Mouse (Mus musculus) retina, postnatal 7 days (tissue): Measurements from ENCODE around the gene Speg.
A peak's percentile ranks its signal among the peaks of the same experiment; 100 is the strongest.

Experiments
- DNase-seq: peaks from one replicate; pipeline ENCODE4 v3.0.0-alpha.2; 2012; ENCODE audit warnings: low read depth, low spot score

Speg gene

GRCm38 (mm10) chr1:75442171-75442570 is 67.1 kb downstream of the Speg start:
- DNase-seq = no peak

DNA sequence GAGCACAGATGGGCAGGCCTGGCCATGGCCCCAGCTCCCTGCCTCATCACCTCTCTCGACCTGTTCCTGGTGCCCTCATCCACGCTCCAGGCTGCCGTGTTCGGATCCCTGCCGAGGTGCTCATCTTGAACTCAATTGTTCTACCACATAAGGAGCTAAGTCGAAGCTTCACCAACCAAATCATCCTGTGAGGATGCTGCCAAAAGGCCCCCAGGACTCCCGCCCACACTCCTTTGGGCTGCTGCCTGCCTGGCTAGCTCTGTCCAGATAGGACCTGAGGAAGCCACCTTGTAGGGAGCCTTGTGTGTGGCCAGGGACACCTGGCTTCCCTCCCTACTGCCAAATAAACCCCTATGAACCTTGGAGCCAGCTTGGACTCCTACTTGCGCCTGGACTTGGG is 67.7 kb downstream of the Speg start:
- DNase-seq = no peak

- DNase-seq = no peak
These were observed 68.3 kb downstream of the Speg start for GRCm38 (mm10) chr1:75443247-75444024.

GRCm38 (mm10) chr1:75444208-75444607 is 69.1 kb downstream of the Speg start:
- DNase-seq = no peak

- no peak for DNase-seq
These were observed 70.1 kb downstream of the Speg start for GRCm38 (mm10) chr1:75445141-75445701.

DNA sequence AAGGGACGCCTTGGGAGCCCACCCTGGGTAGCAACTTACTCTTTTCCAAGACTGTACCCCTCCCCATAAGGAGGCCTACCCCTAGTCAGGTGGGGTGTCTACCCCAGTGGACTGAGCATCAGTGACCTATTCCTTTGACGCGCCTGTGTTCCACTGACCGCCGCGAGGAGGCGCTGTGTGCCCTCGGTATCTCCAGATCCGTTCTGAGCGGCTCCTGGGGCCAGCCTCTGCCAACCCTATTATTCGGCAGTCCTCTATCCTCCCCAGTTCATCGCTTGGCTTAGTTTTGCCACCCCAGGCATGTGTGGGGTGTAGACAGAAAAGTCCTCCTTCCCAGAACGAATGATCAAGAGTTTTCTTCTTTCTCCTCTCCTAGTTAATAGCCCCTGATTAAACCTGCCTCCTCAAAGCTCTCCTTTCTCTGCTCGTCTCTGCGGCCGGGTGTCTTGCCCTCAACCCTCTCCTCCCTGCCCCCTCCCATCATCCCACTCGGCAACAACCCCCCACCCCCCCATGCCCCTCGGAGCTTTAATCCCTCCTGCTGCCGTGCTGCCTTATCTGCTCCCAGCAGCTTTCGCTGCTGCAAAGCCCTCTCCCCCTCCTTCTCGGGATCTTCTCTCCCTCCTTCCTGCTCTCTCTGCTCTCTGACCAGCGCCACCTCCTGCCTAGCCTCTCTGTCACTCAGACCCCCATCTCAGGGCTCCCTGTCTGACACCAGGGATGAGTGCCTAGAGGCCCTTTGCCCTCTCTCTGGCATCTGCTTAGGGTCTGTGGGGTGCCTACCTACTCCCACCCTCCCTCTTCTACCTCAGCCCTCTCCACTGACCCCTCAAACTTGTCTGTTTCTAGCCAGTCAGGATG is 70.9 kb downstream of the Speg start:
- peak; percentile 73 for DNase-seq

DNA sequence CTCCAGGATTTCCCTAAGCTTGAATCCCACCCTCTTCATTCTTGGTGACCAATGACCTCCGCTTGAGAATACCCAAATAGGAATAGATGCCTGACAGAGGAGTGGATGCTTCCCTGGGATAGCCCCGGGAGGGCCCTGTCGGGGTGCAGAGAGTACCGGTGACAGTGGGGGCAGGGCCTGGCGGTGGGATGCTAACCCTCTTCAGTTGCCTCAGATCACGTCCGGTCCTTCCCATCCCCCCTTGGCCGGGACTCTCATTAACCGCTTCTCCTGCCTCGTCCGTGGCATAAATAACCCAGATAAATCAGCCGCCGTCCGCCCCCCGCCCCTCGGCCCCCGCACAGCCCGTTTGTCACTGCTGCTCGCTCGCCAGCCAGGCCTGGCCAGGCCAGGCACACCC is 71.6 kb downstream of the Speg start:
- no peak for DNase-seq

DNA sequence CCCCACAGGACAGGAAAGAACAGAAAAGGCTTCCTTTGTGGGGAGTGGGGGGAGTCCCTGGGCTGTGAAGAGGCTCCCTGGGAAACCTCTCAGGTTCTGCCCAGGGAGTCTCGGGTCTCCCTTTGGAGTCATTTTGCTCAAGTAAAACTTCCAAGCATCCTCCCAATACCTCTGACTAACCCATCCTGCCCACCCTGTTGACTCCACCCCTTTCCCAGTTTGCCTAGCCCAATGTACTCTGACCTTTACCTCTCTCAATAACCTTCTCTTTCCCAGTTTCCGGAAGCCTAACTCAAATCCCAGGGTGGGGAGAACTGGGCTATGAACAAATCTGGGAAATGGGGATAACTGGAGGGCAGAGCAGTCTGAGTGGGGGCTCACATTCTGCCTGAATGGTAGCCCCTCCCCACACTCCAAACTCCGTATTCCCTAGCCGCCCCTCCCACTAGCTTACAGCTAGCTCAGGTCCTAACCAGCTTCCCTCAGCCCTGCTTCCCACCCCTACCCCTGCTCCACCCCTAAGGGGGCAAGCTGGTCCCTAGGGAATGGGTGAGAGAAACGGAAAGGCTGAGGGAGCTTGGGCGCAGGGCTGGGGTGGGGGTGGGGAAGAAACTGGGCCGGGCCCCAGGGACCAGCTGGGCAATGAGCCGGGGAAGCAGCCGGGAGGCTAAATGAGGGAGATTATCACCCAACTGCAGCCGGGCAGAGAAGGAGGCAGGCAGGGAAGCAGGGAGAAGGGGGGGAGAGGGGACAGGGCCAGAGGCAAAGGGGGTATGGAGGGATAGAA is 72.4 kb downstream of the Speg start:
- DNase-seq = no peak

- DNase-seq = no peak
These were observed 72.9 kb downstream of the Speg start for GRCm38 (mm10) chr1:75448052-75448431.

DNA sequence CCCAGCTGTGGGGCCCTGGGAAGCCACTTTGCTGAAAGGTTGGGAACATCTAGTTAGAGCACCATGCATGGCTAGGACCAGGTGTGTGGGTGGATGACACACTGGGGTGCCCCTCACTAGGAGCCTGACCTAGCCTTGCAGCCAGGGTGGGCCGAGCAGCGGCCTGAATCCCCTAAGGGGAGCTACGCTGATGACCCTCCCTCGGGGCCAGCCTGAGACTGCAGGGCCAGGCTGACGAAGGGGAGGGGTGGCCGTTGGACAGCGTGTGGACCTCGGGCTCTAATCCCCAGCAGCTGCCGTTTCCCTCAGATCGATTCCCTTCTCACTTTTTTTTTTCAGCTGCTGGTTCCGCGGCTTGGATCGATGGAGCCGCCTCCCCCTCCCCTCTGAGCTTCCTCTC is 73.8 kb downstream of the Speg start:
- DNase-seq = no peak

GRCm38 (mm10) chr1:75449377-75450135 is 74.5 kb downstream of the Speg start:
- no peak for DNase-seq

- DNase-seq = no peak
These were observed 75.4 kb downstream of the Speg start, which contains the start of gene Asic4 for GRCm38 (mm10) chr1:75450314-75451005. Asic4 (plus strand) TSS chr1:75450436.

DNA sequence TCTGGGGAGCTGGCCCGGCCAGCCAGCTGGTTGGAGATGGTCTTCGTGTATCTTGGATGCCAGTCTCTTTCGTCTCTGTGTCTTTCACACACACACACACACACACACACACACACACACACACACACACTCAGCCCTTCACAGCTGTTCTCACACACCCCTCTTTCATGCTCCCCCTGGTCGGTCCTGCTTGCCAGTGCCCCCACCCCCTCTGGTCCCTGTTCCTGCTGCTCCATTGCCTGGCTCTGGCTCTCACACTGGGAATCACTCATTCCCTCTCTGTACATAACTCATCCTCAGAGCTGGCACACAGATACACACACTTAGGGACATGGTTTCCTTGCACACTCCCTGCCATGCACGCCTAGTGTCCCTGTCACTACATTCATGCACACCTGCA is 76.8 kb downstream of the Speg start:
- no peak for DNase-seq

- DNase-seq = no peak
These were observed 80.3 kb downstream of the Speg start for GRCm38 (mm10) chr1:75455433-75455832.

DNA sequence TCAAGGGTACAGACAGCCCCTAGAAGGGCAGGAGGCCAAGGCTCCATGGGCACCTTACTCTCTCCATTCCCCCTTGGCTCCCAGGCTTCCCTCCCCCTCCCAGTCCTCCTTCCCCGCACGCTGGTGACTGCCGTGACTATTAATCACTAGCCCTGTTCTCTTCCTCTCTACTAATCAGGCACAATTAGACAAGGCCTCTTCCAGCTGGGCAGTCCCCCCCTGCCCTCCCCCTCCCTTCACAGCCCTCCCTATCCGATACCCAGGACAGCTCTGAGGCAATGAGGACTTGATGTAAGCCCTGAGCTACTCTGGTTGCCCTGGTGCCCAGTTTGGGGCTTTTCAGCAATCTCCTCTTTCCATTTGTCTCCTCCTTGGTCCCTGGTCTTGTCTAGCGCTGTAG is 80.9 kb downstream of the Speg start:
- DNase-seq = no peak

DNA sequence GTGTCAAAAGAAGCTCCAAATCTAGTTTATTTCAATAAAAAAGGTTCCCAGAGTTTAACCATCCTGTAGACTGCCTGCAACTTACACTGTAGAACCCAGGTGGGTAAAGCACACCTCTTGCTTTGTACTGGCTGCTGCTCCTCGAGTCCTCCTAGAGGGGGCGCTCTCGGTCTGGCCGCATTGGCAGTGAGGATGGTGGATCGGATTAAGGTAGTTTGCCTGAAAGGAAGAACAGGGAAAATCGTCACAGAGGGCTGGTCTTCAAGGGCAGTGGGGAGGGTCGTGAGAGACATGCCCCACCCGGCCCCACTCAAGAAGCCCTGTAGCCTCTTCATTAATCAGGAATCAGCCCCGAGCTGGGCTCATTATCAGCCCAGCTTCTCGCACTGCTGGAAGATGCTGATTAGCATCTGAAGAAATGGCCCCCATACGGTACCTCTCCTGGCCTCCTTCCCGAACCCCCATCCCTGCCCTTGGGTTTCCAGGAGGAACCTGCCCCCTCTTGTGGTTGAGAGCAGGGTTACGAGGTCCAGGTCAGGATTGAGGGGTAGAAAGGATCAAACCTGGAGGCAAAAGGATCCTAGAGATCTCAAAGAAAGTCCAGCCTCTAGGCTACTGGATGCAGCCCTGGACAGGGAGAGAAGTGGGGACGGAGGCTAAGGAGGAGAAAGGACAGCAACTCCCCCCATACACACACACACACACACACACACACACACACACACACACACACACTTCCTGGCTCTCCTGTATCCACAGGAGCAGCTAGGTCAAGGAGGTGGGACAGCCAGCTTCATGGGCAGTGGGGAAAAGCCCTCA is 81.9 kb downstream of the Speg start:
- DNase-seq = no peak

DNA sequence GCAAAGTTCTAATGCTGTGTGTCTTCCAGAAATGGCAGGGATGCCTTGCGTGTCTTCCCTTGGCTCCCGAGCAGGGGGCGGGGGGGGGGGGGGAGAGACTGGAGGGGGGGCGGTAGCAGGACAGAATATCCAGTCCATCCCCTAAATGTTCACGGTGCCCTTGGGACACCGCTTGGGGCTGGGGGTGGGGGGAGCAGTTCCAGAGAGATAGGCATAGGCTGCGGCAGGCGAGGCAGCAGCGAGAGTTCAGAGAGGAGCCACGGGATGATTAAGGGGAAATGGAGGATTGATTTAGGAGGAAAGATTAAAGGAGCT is 82.6 kb downstream of the Speg start:
- DNase-seq = no peak

- DNase-seq = no peak
These were observed 83.1 kb downstream of the Speg start for GRCm38 (mm10) chr1:75458025-75458788.
